Mouse (Mus musculus) heart, embryonic 12.5 days (tissue): ENCODE measurements at regions not wholly inside any gene's neighbourhood (a gene's known extent, or its start where the extent isn't known, plus 50 kb on each side); places are given as distances from the start of the nearest gene placed in this dataset.

Experiments used
- ATAC-seq: fragments of 200-750 bp; cut with Nextera tagmentation; 2 replicates; pipeline ENCODE4 v1.8.0; 2017; ENCODE audit warnings: moderate TSS enrichment, moderate library complexity; ENCODE audit not compliant: insufficient number of reproducible peaks, low FRiP score
- H3K27ac ChIP-seq: fragments of 300-500 bp; sonication (generic); 2 replicates; pipeline ENCODE4 v1.5.1; 2016; ENCODE audit warnings: mild to moderate bottlenecking, moderate library complexity; ENCODE audit not compliant: poor library complexity, severe bottlenecking
- H3K27me3 ChIP-seq: fragments of 300-500 bp; sonication (generic); replicated peaks from 2 replicates; pipeline ENCODE4 v1.6.1; 2016; ENCODE audit warnings: mild to moderate bottlenecking, moderate library complexity
- H3K36me3 ChIP-seq: fragments of 300-500 bp; sonication (generic); 2 replicates; pipeline ENCODE4 v1.6.1; 2016; ENCODE audit warnings: mild to moderate bottlenecking, moderate library complexity
- H3K4me1 ChIP-seq: fragments of 300-500 bp; sonication (generic); replicated peaks from 2 replicates; pipeline ENCODE4 v1.6.1; 2016; ENCODE audit warnings: mild to moderate bottlenecking
- H3K4me2 ChIP-seq: fragments of 300-500 bp; sonication (generic); 2 replicates; pipeline ENCODE4 v1.6.1; 2016; ENCODE audit warnings: mild to moderate bottlenecking, moderate library complexity
- H3K4me3 ChIP-seq: fragments of 300-500 bp; sonication (generic); 2 replicates; pipeline ENCODE4 v1.5.1; 2016; ENCODE audit warnings: mild to moderate bottlenecking
- H3K9ac ChIP-seq: fragments of 300-500 bp; sonication (generic); 2 replicates; pipeline ENCODE4 v1.6.1; 2016; ENCODE audit warnings: mild to moderate bottlenecking, moderate library complexity
- H3K9me3 ChIP-seq: fragments of 300-500 bp; sonication (generic); replicated peaks from 2 replicates; pipeline ENCODE4 v1.6.1; 2016; ENCODE audit warnings: mild to moderate bottlenecking, moderate library complexity
- WGBS: fragments of 180-500 bp; shearing (Covaris S2); methylation state at CpG from one replicate; pipeline ENCODE4 v1.1.7; 2016; 5-methylcytosine and 5-hydroxymethylcytosine counted together

- H3K9me3 ChIP-seq: no peaks in the 10 kb centered on the region
- H3K27ac ChIP-seq: no peak overlapping the region
- no peaks in the 10 kb centered on the region for H3K36me3 ChIP-seq
- H3K4me3 ChIP-seq: no peak overlapping the region
- peaks cover 14% of the 10 kb centered on the region for H3K4me1 ChIP-seq
- 83% methylated on average over 1 of the region's 1 CpGs for WGBS
- no peak for ATAC-seq
- no peak overlapping the region for H3K4me2 ChIP-seq
- no peaks in the 10 kb centered on the region for H3K27me3 ChIP-seq
- H3K9ac ChIP-seq: no peak overlapping the region
Observed at GRCm38 (mm10) chr16:85743022-85743421, 59.9 kb downstream of the Adamts1 start.

GRCm38 (mm10) chr16:85738606-85739195, 64.2 kb downstream of the Adamts1 start:
- Histone ChIP-seq H3K9me3 (no peaks in the 10 kb centered on the region), H3K4me2 (no peak overlapping the region), H3K27me3 (no peaks in the 10 kb centered on the region), H3K4me1 (no peaks in the 10 kb centered on the region), H3K36me3 (no peaks in the 10 kb centered on the region), H3K4me3 (no peak overlapping the region), H3K9ac (no peak overlapping the region), H3K27ac (no peak overlapping the region)
- no peak for ATAC-seq
- WGBS: 80% methylated on average over 2 of the region's 2 CpGs

DNA sequence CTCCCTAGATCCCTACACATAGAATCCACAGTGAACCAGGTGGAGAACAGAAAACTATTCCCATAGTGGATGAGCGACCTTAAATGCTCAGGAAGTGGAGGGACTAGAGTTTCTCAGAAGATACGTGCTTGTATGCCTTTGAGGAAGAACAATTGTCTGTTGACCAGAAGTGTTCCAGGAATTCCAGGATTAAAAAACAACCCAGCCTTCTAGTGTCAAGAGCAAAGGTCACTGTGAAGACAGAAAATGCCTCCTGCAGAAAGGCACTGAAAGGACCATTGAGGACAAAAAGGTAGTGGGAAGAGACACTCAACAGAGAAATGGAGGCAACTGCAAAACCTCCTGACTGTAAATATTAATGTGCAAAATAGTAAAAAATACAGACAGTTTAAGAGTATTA, 74.9 kb downstream of the Adamts1 start:
- no peak overlapping the region for H3K4me3 ChIP-seq
- H3K36me3 ChIP-seq: no peaks in the 10 kb centered on the region
- H3K27ac ChIP-seq: no peak overlapping the region
- 64% methylated on average over 2 of the region's 2 CpGs for WGBS
- no peak overlapping the region for H3K9ac ChIP-seq
- H3K4me2 ChIP-seq: no peak overlapping the region
- H3K4me1 ChIP-seq: no peaks in the 10 kb centered on the region
- H3K27me3 ChIP-seq: no peaks in the 10 kb centered on the region
- H3K9me3 ChIP-seq: no peaks in the 10 kb centered on the region
- no peak for ATAC-seq

GRCm38 (mm10) chr16:85721968-85722367, 80.9 kb downstream of the Adamts1 start:
- H3K4me2 ChIP-seq: no peak overlapping the region
- H3K4me1 ChIP-seq: no peaks in the 10 kb centered on the region
- H3K27ac ChIP-seq: no peak overlapping the region
- H3K9ac ChIP-seq: no peak overlapping the region
- ATAC-seq: no peak
- H3K4me3 ChIP-seq: no peak overlapping the region
- H3K36me3 ChIP-seq: no peaks in the 10 kb centered on the region
- no peaks in the 10 kb centered on the region for H3K27me3 ChIP-seq
- WGBS: 54% methylated on average over 2 of the region's 2 CpGs
- no peaks in the 10 kb centered on the region for H3K9me3 ChIP-seq

DNA sequence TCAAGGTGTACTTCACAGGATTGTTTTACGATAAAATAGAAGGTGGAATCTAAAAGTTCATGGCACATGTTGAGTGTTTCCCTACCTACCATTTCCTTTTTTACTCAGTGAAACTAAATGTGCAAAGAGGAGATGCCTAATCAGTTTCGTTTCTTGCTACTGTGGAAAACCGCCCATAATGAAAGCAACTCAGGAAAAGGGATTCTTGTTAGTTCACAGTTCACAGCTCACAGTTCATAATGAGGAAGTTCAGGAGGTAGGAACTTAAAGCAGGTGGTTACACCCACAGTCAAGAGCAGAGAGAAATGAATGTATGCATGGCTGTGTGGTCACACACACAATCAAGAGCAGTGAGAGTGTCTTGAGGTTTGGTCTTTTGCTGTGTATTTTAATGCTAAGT, 90.6 kb downstream of the Adamts1 start:
- Histone ChIP-seq H3K4me1 (no peaks in the 10 kb centered on the region), H3K9ac (no peak overlapping the region), H3K36me3 (no peaks in the 10 kb centered on the region), H3K27ac (no peak overlapping the region), H3K27me3 (no peaks in the 10 kb centered on the region), H3K9me3 (no peaks in the 10 kb centered on the region), H3K4me3 (no peak overlapping the region), H3K4me2 (no peak overlapping the region)
- WGBS: 80% methylated on average over 3 of the region's 3 CpGs
- no peak for ATAC-seq

DNA sequence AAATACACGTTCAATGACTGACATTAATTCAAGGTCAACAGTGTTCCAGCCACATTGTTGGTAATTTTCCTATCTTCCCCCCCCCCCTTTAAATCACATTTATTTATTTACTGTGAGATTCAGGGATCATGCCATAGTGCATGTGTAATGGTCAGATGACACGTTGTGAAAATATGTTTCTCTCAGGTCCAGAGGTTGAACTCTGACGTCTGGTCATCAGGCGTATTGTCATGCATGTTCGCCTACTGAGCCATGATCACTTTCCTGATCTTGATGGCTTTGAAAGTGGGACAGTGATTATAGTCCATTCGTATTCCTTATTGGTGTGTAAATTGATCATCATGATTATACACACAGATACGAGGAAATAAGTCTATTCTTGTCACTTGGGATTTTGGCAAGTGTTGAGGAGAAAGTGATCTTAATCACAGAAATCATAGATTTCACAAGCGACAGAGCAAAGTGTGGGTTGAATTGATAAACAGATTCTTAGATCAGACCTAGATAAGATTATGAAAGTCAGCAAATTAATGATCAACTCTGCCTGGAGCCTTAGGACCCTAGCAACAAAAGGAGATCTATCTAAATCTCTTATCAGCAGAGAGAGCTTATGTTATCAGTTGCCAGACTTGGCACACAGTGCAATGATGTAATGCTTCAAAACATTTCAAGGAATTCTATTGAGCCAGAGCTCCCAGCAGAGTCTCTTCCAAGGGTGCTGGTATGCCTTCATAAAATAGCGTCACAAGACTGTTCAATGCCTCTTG, 98.5 kb downstream of the Adamts1 start:
- H3K4me1 ChIP-seq: no peaks in the 10 kb centered on the region
- H3K4me3 ChIP-seq: no peak overlapping the region
- H3K36me3 ChIP-seq: no peaks in the 10 kb centered on the region
- ATAC-seq: no peak
- no peak overlapping the region for H3K27ac ChIP-seq
- 76% methylated on average over 9 of the region's 9 CpGs for WGBS
- no peaks in the 10 kb centered on the region for H3K9me3 ChIP-seq
- no peaks in the 10 kb centered on the region for H3K27me3 ChIP-seq
- no peak overlapping the region for H3K9ac ChIP-seq
- H3K4me2 ChIP-seq: no peak overlapping the region

GRCm38 (mm10) chr16:85702889-85703480, 99.9 kb downstream of the Adamts1 start:
- no peaks in the 10 kb centered on the region for H3K27me3 ChIP-seq
- H3K27ac ChIP-seq: no peak overlapping the region
- no peaks in the 10 kb centered on the region for H3K4me1 ChIP-seq
- H3K9me3 ChIP-seq: no peaks in the 10 kb centered on the region
- ATAC-seq: no peak
- H3K4me3 ChIP-seq: no peak overlapping the region
- H3K36me3 ChIP-seq: no peaks in the 10 kb centered on the region
- 85% methylated on average over 2 of the region's 2 CpGs for WGBS
- H3K9ac ChIP-seq: no peak overlapping the region
- no peak overlapping the region for H3K4me2 ChIP-seq

DNA sequence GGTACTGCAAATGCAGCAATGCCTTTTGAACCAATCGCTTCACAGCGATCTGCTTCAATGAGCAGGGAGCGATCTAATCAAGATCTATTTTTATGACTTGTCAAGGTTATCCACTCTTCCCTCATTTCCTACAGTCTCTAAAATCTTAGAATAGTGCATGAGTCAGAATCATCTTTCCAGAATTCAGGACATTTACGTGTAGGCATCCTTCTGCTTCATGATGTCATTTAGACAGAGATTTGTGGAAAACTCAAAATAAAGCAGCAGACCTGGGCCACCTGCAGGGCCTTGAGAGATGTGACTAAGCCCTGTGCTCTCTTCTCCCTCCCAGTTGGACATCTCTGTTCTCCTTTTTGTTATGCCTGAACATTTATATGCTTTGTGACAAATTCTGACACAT, 103.6 kb downstream of the Adamts1 start:
- H3K27ac ChIP-seq: no peak overlapping the region

DNA sequence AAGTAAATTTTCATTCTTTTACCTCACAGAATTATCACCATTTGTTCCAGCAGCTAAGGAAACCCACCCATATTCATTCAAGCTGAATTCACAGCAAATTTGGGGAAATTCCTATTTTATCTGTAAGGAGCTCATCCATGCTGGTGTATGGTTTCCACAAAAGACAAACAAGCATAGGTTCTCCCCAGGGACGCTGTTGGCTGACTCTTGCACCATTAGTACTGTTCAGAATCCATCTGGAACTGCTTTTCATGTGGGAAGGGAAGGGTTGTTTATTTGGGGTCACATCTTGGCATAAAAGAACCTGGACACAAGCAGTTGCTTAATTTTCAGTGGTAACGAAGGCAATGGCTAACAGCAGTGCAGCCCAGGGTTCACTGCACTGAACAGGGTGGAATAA, 120.2 kb downstream of the Adamts1 start:
- Histone ChIP-seq H3K9me3 (no peaks in the 10 kb centered on the region), H3K4me1 (peaks cover 4% of the 10 kb centered on the region), H3K9ac (no peak overlapping the region), H3K4me2 (no peak overlapping the region), H3K36me3 (no peaks in the 10 kb centered on the region), H3K27me3 (no peaks in the 10 kb centered on the region), H3K4me3 (no peak overlapping the region), H3K27ac (no peak overlapping the region)
- WGBS: 74% methylated on average over 2 of the region's 2 CpGs
- no peak for ATAC-seq

More for the DNA sequence above, 103.6 kb downstream of the Adamts1 start:
- Histone ChIP-seq H3K9me3 (no peaks in the 10 kb centered on the region), H3K27me3 (no peaks in the 10 kb centered on the region), H3K4me1 (no peaks in the 10 kb centered on the region), H3K9ac (no peak overlapping the region), H3K4me3 (no peak overlapping the region), H3K4me2 (no peak overlapping the region), H3K36me3 (no peaks in the 10 kb centered on the region)
- ATAC-seq: no peak
- WGBS: 76% methylated on average over 4 of the region's 4 CpGs

DNA sequence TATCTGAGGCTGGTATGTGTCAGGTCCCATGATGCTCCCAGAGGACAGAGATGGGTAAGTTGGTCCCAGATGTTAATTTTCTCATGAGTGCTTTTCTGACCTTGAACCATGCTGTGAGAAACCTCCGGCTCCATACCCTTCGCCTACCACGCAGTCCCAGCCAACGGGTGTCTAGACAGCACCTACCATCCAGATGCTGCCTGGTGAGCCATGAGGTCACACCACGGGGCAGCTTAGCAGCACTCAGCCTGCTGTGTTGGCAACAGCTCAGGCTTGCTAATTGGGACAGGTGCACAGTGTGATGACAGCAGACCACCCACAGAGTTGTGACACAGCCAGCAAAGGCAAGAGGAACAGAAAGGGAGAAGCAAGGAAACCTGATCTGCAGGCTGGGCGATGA, 122.6 kb downstream of the Adamts1 start:
- H3K4me3 ChIP-seq: no peak overlapping the region
- no peak overlapping the region for H3K27ac ChIP-seq
- peak; percentile 29; the same call in 1 of the 2 replicates for ATAC-seq

DNA sequence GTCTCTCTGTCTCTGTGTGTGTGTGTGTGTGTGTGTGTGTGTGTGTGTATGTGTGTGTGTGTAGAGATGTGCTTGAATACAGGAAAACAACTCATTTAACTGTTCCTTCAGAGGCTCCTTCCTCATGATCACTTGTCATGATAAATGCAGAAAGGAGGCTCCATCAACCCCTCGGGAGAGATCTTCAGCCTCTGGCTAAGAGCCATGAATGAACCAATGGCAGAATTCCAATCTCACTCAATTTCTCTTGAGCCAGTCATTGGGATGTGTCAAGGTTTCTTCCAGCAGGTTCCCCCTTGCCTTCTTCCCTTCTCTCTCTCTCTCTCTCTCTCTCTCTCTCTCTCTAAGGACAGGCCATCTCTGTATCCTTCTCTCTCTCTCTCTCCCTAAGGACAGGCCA, 124.1 kb downstream of the Adamts1 start:
- Histone ChIP-seq H3K4me2 (no peak overlapping the region), H3K9me3 (no peaks in the 10 kb centered on the region), H3K27me3 (no peaks in the 10 kb centered on the region), H3K4me1 (peaks cover 4% of the 10 kb centered on the region), H3K27ac (no peak overlapping the region), H3K4me3 (no peak overlapping the region), H3K36me3 (no peaks in the 10 kb centered on the region), H3K9ac (no peak overlapping the region)
- 55% methylated on average over 1 of the region's 1 CpGs for WGBS
- ATAC-seq: no peak

More for the DNA sequence above, 122.6 kb downstream of the Adamts1 start:
- Histone ChIP-seq H3K4me2 (no peak overlapping the region), H3K9me3 (no peaks in the 10 kb centered on the region), H3K9ac (no peak overlapping the region), H3K27me3 (no peaks in the 10 kb centered on the region), H3K4me1 (peaks cover 4% of the 10 kb centered on the region), H3K36me3 (no peaks in the 10 kb centered on the region)
- 32% methylated on average over 6 of the region's 6 CpGs for WGBS
